Mouse (Mus musculus): ENCODE measurements around the gene Gm15217.

Gene Gm15217

DNA sequence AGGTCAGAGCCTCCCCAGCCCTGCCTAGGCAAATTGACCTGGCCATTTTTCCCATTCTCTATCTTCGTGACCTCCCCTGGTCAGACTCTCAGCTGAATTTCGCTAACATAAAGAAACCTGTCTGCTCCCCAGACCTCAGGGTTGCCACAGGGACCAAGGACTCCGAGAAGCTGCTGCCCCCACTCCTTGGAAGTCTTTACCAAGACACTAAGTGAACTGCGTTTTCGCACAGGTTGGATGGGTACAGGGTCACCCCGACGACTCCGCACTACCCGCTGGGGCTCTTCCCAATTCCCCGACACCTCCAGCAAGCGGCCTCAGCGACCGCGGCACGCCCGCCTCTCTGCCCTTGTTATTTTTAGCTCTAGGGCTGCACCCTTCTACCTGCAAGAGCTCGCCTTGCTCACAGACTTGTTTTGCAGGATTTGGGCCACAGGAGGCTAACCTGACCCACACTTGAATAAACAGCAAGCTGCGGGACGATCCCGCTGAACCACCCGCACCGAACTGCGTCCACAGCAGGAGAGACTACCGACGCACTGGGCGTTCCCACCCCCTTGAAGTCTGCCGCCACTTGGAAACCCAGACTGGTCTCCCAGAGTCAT is 19.0 kb downstream of the Gm15217 start:
- peak; percentile 44 for DNase-seq

DNA sequence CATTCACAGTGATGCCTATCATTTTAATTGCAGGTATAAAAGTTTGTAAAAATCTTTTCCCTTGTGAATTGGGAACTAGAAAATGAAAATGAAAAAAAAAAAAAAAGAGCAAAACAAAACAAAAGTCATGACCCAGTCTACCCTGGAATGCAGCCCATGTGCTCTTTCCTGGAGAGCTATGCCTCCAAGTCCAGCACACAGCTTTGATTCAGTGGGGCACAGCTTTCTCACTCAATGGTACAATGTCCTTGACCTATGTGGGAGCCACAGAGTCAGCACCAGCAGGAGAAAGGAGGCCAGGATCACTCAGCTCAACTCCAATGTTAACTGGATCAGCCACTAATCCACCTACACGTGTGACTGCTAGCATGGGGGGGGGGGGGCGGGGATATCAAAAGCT is 20.7 kb downstream of the Gm15217 start:
- no peak for DNase-seq

DNA sequence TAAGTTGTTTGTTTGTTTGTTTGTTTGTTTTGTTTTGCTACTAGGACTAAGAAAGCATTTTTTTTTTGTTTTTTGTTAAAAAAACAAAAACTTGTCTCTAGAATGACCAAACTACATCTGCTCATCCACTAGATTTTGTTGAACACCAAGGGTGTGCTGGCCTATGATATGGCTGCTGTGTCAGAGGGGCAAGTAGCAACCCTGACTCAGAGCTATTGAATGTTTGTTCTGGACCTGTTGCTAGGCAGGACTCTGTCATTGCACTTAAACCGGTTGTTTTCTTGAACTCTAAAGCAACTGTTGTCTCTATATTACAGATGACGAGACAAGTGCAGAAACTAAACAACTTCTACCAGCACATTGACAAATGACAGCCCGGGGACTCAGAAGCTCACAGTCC is 29.1 kb downstream of the Gm15217 start:
- no peak for DNase-seq

DNA sequence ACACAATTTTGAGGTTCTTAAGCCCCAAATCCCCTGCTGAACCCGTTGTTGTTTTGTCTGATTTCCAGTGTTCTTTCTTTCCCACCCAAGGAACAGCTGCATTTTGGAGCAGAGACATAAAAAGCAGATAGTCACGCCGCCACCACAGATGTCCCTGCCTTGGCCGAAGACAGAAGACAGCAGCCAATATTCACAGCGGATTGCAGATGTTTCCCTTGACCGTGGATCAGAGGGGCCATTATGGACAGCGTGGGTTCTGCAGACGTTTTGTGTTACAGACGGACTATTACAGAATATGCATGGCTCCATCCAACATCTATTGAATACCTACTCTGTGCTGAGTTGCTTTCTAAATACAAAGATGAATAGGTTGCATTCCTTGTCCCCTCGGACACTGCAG is 29.8 kb downstream of the Gm15217 start:
- DNase-seq, result no peak

DNA sequence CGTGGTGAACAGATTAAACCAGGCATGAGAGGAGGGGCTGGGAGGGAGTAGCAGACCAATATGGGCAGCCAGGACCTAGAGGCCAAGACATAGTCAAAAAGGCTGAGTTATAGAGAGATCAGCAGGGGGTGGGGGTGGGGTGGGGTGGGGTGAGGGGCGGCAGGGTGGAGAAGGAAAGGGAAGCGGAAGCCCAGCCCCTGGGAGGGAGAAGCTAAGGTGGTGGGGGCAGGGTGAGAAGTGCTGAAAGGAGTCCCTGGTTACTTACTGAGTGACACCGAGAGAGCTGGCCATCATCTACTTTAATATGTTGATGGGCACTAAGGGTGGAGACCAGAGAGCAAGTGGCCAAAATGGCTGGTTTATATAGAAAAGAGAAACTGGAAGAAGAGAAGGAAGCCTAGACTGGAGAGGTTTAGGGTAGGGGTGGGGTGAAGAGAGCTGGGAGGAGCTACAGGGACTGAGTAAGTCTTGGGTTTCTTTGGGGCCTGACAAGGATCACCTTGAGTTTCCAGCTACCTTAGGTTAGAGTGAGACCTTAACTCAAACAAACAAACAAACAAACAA is 31.4 kb downstream of the Gm15217 start:
- DNase-seq, result no peak

DNA sequence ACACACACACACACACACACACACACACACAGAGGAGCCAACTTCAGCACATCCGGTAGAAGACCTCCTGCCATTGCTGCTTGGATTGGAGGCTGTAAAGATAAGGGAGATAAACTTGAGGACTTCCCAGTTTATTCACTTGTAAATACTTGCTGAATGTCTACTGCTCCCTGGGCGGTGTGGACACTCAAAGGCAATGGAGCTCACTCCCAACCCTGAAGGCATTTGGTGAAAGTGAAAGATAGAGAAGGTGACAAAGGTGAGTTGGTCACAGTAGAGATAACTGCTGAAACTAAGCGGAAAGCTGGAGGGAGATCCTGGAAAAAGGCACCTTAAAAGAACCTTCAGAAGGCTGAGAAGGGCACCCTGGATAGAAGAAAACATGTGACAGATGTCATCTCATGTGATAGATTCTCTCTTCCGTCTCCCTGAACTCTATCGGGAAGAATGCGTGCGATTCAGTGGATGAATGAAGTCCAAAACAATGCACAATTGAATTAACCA is 33.3 kb downstream of the Gm15217 start:
- DNase-seq, result no peak

DNA sequence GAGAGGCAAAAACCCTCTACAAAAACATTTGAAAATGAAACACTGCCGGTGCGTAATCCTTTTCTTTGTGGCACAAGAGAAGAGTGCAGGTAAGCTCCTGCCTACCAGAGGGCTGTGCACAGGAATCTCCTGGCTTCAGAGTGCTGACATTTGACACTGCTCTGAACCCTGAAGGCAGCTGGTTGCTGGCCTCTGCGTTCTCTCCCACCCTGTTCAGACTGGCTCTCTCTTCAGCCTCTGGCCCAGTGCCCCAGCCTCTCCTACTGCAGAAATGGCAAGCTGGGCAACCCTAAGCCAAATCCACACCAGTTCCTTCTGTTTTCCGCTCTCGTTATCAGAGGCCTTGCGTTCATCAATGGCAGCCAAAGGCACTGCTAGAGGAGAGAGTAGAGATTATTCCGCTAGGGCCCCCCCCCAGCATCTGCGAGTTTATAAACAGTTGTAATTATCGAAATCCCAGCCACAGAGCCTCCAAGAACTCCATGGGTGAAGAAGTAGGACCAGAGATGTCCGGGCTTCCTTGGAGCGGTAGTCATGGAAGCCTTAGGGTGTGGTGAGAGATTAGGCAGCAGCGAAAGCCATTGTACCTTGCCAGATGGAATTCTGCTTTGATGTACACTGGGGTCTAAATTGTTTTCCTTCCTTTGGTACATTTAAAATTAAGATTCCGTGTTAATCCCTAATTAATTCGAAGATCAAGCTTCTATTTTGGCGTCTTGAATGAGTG is 39.3 kb downstream of the Gm15217 start:
- no peak for DNase-seq

DNA sequence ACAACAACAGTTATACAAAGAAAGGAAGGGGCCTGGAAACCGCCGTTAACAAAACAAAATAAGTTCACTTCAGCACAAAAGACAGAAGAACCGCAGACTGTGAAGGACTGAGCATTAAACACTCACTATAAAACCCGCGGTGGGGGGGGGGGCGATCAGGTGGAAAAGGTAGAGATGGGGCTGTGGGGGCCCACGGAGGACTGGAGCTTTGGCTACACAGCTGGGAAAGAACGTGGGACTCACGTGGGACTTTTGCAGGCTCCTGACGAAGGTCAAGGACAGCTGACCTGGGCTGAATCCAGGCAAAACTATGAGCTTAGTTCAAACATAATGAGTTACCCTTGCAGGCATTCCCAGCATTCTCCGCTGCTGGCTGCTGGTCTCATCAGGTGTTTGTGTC is 40.1 kb downstream of the Gm15217 start:
- no peak for DNase-seq

DNA sequence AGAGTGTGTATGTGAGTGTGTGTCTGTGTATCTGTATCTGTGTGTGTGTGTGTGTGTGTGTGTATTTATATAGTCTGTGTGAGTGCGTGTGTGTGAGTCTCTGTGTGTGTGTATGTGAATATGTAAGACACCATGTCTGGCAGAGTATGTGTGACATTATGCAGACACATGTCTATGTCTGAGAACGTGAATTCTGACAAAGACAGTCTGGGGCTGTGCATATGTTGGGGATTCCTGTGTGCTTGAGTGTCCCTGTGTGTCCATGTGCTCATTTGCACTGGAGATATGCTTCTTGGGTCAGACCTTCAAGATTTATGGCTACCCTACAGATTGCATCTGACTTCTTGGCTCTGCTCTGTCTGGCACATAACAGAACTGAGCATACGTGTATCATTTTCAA is 42.6 kb downstream of the Gm15217 start:
- DNase-seq, result no peak

DNA sequence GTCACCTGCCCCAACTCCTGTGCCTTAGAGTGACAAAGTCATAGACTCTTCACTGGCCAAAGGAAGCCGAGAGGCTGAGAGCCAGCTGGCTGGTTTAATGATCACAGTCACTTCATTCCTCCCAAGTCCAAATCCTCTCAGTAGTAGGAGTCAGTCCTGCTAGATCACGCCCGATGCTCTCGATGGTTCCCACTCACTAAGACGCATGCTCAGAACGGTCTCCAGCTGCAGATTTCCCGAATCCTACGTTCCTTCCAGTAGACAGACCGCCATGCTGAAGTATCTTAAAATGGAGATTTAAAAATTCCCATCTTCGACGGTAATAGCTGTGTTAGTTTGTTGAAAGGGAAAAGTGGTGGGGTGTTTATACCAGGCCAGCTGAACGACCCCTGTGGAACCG is 48.0 kb downstream of the Gm15217 start:
- no peak for DNase-seq

DNA sequence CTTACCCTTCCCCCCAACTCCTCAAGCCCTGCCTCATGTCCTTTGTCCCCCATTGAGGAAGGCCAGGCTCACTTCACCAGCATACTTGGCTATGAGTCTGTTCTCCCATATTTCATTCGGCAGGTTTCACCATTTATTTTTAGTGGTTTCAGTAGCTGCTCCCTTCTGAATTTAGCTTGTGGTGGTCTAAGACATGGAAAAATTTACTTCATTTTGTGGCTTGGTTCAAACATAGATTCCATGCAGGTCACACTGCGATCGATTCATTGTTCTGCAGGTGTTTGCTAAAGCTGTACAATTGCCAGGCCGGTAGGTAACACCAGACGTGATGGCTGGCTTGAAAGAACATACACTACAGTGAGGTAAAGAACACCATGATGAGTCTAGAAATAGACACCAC is 51.0 kb downstream of the Gm15217 start:
- no peak for DNase-seq
